Mouse (Mus musculus) heart, postnatal 4 days (tissue): ENCODE results near the gene Ctss. TPM values are rescaled to one million over a fixed set of nuclear protein-coding genes. Genes with fewer than 3 reads are reported as not detected.

Source experiments
- DNase-seq: peaks from one replicate; pipeline ENCODE4 v3.0.0; 2021
- total RNA-seq, 2 experiments: library from RNA; stranded (reverse); gene quantifications; 2 replicates each; pipeline ENCODE4 v1.2.3; 2021

Gene Ctss
- total RNA-seq: 1 to 10 TPM; 6.5 to 9.0 TPM

GRCm38 (mm10) chr3:95526622-95527211, at the start of gene Ctss:
TSS of gene Ctss (plus strand) at chr3:95526786.
- no peak for DNase-seq

- DNase-seq: no peak
Observed at GRCm38 (mm10) chr3:95478966-95479365, 47.6 kb upstream of the Ctss start.

- no peak for DNase-seq
Observed at GRCm38 (mm10) chr3:95486421-95486820, 40.2 kb upstream of the Ctss start.

- no peak for DNase-seq
Observed at GRCm38 (mm10) chr3:95488679-95489078, 37.9 kb upstream of the Ctss start.

GRCm38 (mm10) chr3:95490238-95490637, 36.3 kb upstream of the Ctss start:
- no peak for DNase-seq

GRCm38 (mm10) chr3:95494342-95494741, 32.2 kb upstream of the Ctss start:
- DNase-seq: peak; percentile 76

GRCm38 (mm10) chr3:95498229-95498628, 28.4 kb upstream of the Ctss start:
- DNase-seq: peak; percentile 17

GRCm38 (mm10) chr3:95499024-95499423, 27.6 kb upstream of the Ctss start, which contains the start of gene Ctsk:
TSS of gene Ctsk (plus strand) at chr3:95499256.
- DNase-seq: peak; percentile 20

- no peak for DNase-seq
Observed at GRCm38 (mm10) chr3:95499496-95500140, 27.0 kb upstream of the Ctss start.

GRCm38 (mm10) chr3:95502312-95502711, 24.3 kb upstream of the Ctss start:
- DNase-seq: no peak

GRCm38 (mm10) chr3:95509348-95509747, 17.2 kb upstream of the Ctss start:
- DNase-seq: no peak

- no peak for DNase-seq
Observed at GRCm38 (mm10) chr3:95511611-95512180, 14.9 kb upstream of the Ctss start.

GRCm38 (mm10) chr3:95516614-95517041, 10.0 kb upstream of the Ctss start:
- DNase-seq: no peak

GRCm38 (mm10) chr3:95517493-95517898, 9.1 kb upstream of the Ctss start:
- DNase-seq: peak; percentile 72

GRCm38 (mm10) chr3:95518891-95519290, 7.7 kb upstream of the Ctss start:
- no peak for DNase-seq

- no peak for DNase-seq
Observed at GRCm38 (mm10) chr3:95519315-95519714, 7.3 kb upstream of the Ctss start.

- no peak for DNase-seq
Observed at GRCm38 (mm10) chr3:95520100-95520499, 6.5 kb upstream of the Ctss start.

- DNase-seq: no peak
Observed at GRCm38 (mm10) chr3:95521168-95521567, 5.4 kb upstream of the Ctss start.

- no peak for DNase-seq
Observed at GRCm38 (mm10) chr3:95523662-95524061, 2.9 kb upstream of the Ctss start.

GRCm38 (mm10) chr3:95524673-95525072, 1.9 kb upstream of the Ctss start:
- no peak for DNase-seq

- no peak for DNase-seq
Observed at GRCm38 (mm10) chr3:95526111-95526510, 475 bp upstream of the Ctss start.

- DNase-seq: no peak
Observed at GRCm38 (mm10) chr3:95529814-95530213, 3.2 kb downstream of the Ctss start.

- DNase-seq: no peak
Observed at GRCm38 (mm10) chr3:95531025-95531424, 4.4 kb downstream of the Ctss start.

GRCm38 (mm10) chr3:95533364-95533763, 6.8 kb downstream of the Ctss start:
- no peak for DNase-seq
